Mouse (Mus musculus): ENCODE measurements around the gene Rplp0.

- TF ChIP-seq POLR2A (IDR thresholded peaks at IDR 0.05; ENCODE audit: borderline replicate concordance, extremely low read depth, insufficient read depth, insufficient read length, poor library complexity, severe bottlenecking) (no peak), CTCF (IDR thresholded peaks at IDR 0.05; ENCODE audit: borderline replicate concordance, extremely low read depth, insufficient read depth, insufficient read length) (no peak)
These were observed 10.5 kb downstream of the Rplp0 start for GRCm38 (mm10) chr5:115569721-115570120.
